In genomic region chr14:62850980-62851379, GRCm38 (mm10) we compare ENCODE assay signal across 8 mouse cellular contexts. TPM values are rescaled to one million over a fixed set of nuclear protein-coding genes. Genes with fewer than 3 reads are reported as not detected.
DNase-seq lines count a peak whose midpoint lies in the region; ATAC-seq and TF ChIP-seq lines count a peak whose summit lies in the region.

No protein-coding gene starts in this region.

- DNase-seq in limb, embryonic 10.5 days (ENCODE audit: low spot score): no peak
- DNase-seq in cerebellum, postnatal 25 days: peak; percentile 70 to 77
- DNase-seq in hindbrain, postnatal 0 days (ENCODE audit: low spot score): peak; percentile 39
- no peak for DNase-seq in thymus, postnatal 14 days
- DNase-seq in ovary, postnatal 14 days (ENCODE audit: low spot score): no peak

- no peak overlapping the region for H3K27ac ChIP-seq in limb, embryonic 13.5 days
- H3K27ac ChIP-seq in limb, embryonic 10.5 days: no peak overlapping the region
- no peak overlapping the region for H3K27ac ChIP-seq in hindbrain, postnatal 0 days
- H3K27ac ChIP-seq in neural tube, embryonic 12.5 days: no peak overlapping the region

- H3K9ac ChIP-seq in limb, embryonic 13.5 days: no peak overlapping the region
- no peak overlapping the region for H3K9ac ChIP-seq in hindbrain, postnatal 0 days (replicated peaks; ENCODE audit: low read length)
- H3K9ac ChIP-seq in neural tube, embryonic 12.5 days: no peak overlapping the region

- 42% methylated on average over 6 of the region's 6 CpGs for WGBS in limb, embryonic 13.5 days
- 64% methylated on average over 6 of the region's 6 CpGs for WGBS in limb, embryonic 10.5 days
- 24% methylated on average over 6 of the region's 6 CpGs for WGBS in hindbrain, postnatal 0 days
- 32% methylated on average over 6 of the region's 6 CpGs for WGBS in neural tube, embryonic 12.5 days

- H3K4me3 ChIP-seq in limb, embryonic 13.5 days: no peak overlapping the region
- H3K4me3 ChIP-seq in limb, embryonic 10.5 days: no peak overlapping the region
- no peak overlapping the region for H3K4me3 ChIP-seq in hindbrain, postnatal 0 days (ENCODE audit: low read length)
- no peak overlapping the region for H3K4me3 ChIP-seq in neural tube, embryonic 12.5 days

- peaks cover 14% of the 10 kb centered on the region; the same call in 1 of the 2 replicates for H3K36me3 ChIP-seq in limb, embryonic 13.5 days
- H3K36me3 ChIP-seq in limb, embryonic 10.5 days: peaks cover 15% of the 10 kb centered on the region; the same call in 1 of the 2 replicates
- H3K36me3 ChIP-seq in hindbrain, postnatal 0 days (ENCODE audit: insufficient read depth, low read length): no peaks in the 10 kb centered on the region
- H3K36me3 ChIP-seq in neural tube, embryonic 12.5 days: peaks cover 4% of the 10 kb centered on the region; the same call in 1 of the 2 replicates

- peaks cover 23% of the 10 kb centered on the region; the same call in 1 of the 2 replicates for H3K4me1 ChIP-seq in limb, embryonic 13.5 days
- peaks cover 10% of the 10 kb centered on the region; the same call in 1 of the 2 replicates for H3K4me1 ChIP-seq in limb, embryonic 10.5 days
- H3K4me1 ChIP-seq in hindbrain, postnatal 0 days (ENCODE audit: insufficient read depth, low read length): peaks cover 10% of the 10 kb centered on the region; the same call in 1 of the 2 replicates
- peaks cover 18% of the 10 kb centered on the region for H3K4me1 ChIP-seq in neural tube, embryonic 12.5 days

- H3K27me3 ChIP-seq in limb, embryonic 13.5 days: no peaks in the 10 kb centered on the region
- no peaks in the 10 kb centered on the region for H3K27me3 ChIP-seq in limb, embryonic 10.5 days (ENCODE audit: low read depth, poor library complexity, severe bottlenecking)
- no peaks in the 10 kb centered on the region for H3K27me3 ChIP-seq in hindbrain, postnatal 0 days (ENCODE audit: insufficient read depth, low read length)
- H3K27me3 ChIP-seq in neural tube, embryonic 12.5 days (replicated peaks): no peaks in the 10 kb centered on the region

- H3K9me3 ChIP-seq in limb, embryonic 13.5 days: peaks cover 10% of the 10 kb centered on the region; the same call in 1 of the 2 replicates
- H3K9me3 ChIP-seq in limb, embryonic 10.5 days (replicated peaks): no peaks in the 10 kb centered on the region
- no peaks in the 10 kb centered on the region for H3K9me3 ChIP-seq in hindbrain, postnatal 0 days (ENCODE audit: low read length)
- H3K9me3 ChIP-seq in neural tube, embryonic 12.5 days: peaks cover 5% of the 10 kb centered on the region; the same call in 1 of the 2 replicates

- ATAC-seq in limb, embryonic 13.5 days (ENCODE audit: low FRiP score, low read depth): 0 out of 2 replicates have a peak, but pooled peaks have one; percentile 15
- peak; percentile 77 for ATAC-seq in hindbrain, postnatal 0 days
- peak; percentile 78 for ATAC-seq in neural tube, embryonic 12.5 days (ENCODE audit: low FRiP score, low read depth)
- no peak for ATAC-seq in granulocyte monocyte progenitor cell, adult 5-6 weeks (replicated peaks; ENCODE audit: poor library complexity, severe bottlenecking)

- no peak overlapping the region for H3K4me2 ChIP-seq in limb, embryonic 13.5 days (replicated peaks)
- H3K4me2 ChIP-seq in hindbrain, postnatal 0 days (ENCODE audit: low read depth, low read length): no peak overlapping the region
- H3K4me2 ChIP-seq in neural tube, embryonic 12.5 days (replicated peaks): no peak overlapping the region

- TF ChIP-seq CTCF in hindbrain, postnatal 0 days (IDR thresholded peaks at IDR 0.05; ENCODE audit: low read depth): no peak

RNA-seq across cellular contexts. Expression of gene Wdfy2, which starts 13.5 kb away (rescaled TPM):
- 7.3 and 8.6 TPM in 2 replicates for polyA plus RNA-seq in limb, embryonic 13.5 days (2015; fragmentation: Nextera tagmentation; extraction: Ambion mirVana)
- 11.9 and 12.7 TPM in 2 replicates for polyA plus RNA-seq in limb, embryonic 10.5 days (2016; fragmentation: Nextera tagmentation; extraction: Ambion mirVana)
- 16.9 and 20.6 TPM in 2 replicates for total RNA-seq in hindbrain, postnatal 0 days (2014; rRNA removed)
- 4.5 and 4.6 TPM in 2 replicates for polyA plus RNA-seq in hindbrain, postnatal 0 days (2015; fragmentation: Nextera tagmentation; extraction: Ambion mirVana)
- 12.5 and 13.0 TPM in 2 replicates for polyA plus RNA-seq in neural tube, embryonic 12.5 days (2016; fragmentation: Nextera tagmentation; extraction: Ambion mirVana)
- 18.9 and 21.0 TPM in 2 replicates for total RNA-seq in granulocyte monocyte progenitor cell, adult 5-6 weeks (2014; fragmentation: Nextera tagmentation)
- 23.7 and 25.3 TPM in 2 replicates for total RNA-seq in granulocyte monocyte progenitor cell, adult 5-6 weeks (2017)

Comparison
In these comparisons a context has a peak if more than half of its experiments do, and no peak if none do; other contexts are left out.
1. DNase-seq: peak in cerebellum, postnatal 25 days (2 of 2) and hindbrain, postnatal 0 days (single experiment); none in limb, embryonic 10.5 days (single experiment), thymus, postnatal 14 days (single experiment) and ovary, postnatal 14 days (single experiment).